Mouse (Mus musculus): ENCODE measurements around the gene Plk5.

DNA sequence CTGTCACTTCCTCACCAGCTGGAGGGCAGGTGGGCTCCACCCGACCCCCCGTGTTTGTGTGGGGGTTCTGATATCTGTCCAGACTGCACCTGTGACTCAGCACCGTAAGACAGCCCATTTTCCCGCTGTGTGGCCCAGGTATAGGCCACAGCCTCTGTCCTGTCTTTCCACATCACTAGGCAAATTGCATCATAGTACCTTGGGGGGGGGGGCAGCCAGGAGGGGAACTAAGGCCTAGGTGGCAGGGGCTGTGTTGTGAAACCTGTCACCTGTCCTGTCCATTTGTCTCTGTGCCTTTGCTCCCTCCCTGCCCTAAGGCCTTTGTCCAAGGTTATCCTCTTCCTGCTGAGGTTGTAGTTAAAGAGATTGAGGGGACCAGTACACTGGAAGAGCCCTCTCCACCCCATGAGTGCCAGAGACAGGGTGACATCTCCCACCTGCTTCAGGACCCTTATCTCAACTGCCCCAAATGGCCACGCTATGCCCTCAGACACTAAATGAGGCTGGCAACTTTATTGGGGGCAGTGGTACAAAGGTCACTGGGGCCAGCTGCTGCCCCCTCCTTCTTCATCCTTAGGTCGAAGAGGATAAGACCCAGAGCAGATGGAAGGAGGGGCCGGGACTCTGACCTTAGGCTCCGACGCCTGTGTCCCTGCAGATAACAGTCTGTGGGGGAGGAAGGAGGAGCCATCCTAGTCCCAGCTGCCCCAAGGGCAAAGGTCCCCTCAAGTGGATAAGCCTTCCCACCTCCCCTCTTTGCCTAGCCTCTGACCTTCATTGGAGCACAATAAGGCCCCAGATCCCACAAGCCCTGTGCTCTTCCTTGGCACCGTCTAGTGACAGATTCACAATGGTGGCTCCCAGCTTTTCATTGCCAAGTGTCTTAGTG, 24.4 kb upstream of the Plk5 start:
- TF ChIP-seq POLR2A (IDR thresholded peaks at IDR 0.05; ENCODE audit: low read depth, low read length), result no peak
- no peak for TF ChIP-seq CTCF (IDR thresholded peaks at IDR 0.05; ENCODE audit: extremely low read depth, insufficient read depth, insufficient read length, insufficient replicate concordance)
